Mouse (Mus musculus): Measurements from ENCODE around the gene Gpr162. TPM values are rescaled to one million over a fixed set of nuclear protein-coding genes. Genes with fewer than 3 reads are reported as not detected.

Gene Gpr162
- total RNA-seq, 2 experiments from 2014 or later = 0.23 to 0.32 TPM

GRCm38 (mm10) chr6:124881821-124882220 lies 18.0 kb upstream of the Gpr162 start:
- no peak for DNase-seq

GRCm38 (mm10) chr6:124879390-124879789 lies 15.6 kb upstream of the Gpr162 start:
- no peak for DNase-seq

- DNase-seq = no peak
Measured at GRCm38 (mm10) chr6:124874348-124874747, 10.6 kb upstream of the Gpr162 start.

GRCm38 (mm10) chr6:124866560-124866959 lies 2.8 kb upstream of the Gpr162 start:
- DNase-seq = no peak

GRCm38 (mm10) chr6:124865766-124866362 lies 2.1 kb upstream of the Gpr162 start:
- no peak for DNase-seq

GRCm38 (mm10) chr6:124863125-124863657 lies 592 bp downstream of the Gpr162 start:
- no peak for DNase-seq

- no peak for DNase-seq
Measured at GRCm38 (mm10) chr6:124862406-124863124, 1.2 kb downstream of the Gpr162 start.

GRCm38 (mm10) chr6:124861802-124862201 lies 2.0 kb downstream of the Gpr162 start:
- no peak for DNase-seq

GRCm38 (mm10) chr6:124861266-124861665 lies 2.5 kb downstream of the Gpr162 start:
- no peak for DNase-seq

GRCm38 (mm10) chr6:124860511-124860910 lies 3.3 kb downstream of the Gpr162 start:
- no peak for DNase-seq

- DNase-seq = peak; percentile 77
Measured at GRCm38 (mm10) chr6:124859725-124860124, 4.1 kb downstream of the Gpr162 start.

- DNase-seq = no peak
Measured at GRCm38 (mm10) chr6:124858561-124859318, 5.0 kb downstream of the Gpr162 start.

- no peak for DNase-seq
Measured at GRCm38 (mm10) chr6:124857840-124858530, 5.8 kb downstream of the Gpr162 start.

- DNase-seq = peak; percentile 73
Measured at GRCm38 (mm10) chr6:124856916-124857839, 6.6 kb downstream of the Gpr162 start, which contains the start of gene P3h3. P3h3 (minus strand) TSS chr6:124857752.

- DNase-seq = no peak
Measured at GRCm38 (mm10) chr6:124856321-124856720, 7.5 kb downstream of the Gpr162 start.

- DNase-seq = no peak
Measured at GRCm38 (mm10) chr6:124854647-124855046, 9.1 kb downstream of the Gpr162 start.

GRCm38 (mm10) chr6:124850535-124850934 lies 13.2 kb downstream of the Gpr162 start:
- no peak for DNase-seq

GRCm38 (mm10) chr6:124847305-124847704 lies 16.5 kb downstream of the Gpr162 start:
- peak; percentile 81 for DNase-seq

- DNase-seq = no peak
Measured at GRCm38 (mm10) chr6:124840241-124841167, 23.3 kb downstream of the Gpr162 start, which contains the start of gene Gnb3. Gnb3 (minus strand) TSS chr6:124840275.

- peak; percentile 59 for DNase-seq
Measured at GRCm38 (mm10) chr6:124839805-124840204, 24.0 kb downstream of the Gpr162 start.
